Mouse (Mus musculus) testis, adult 2 months (tissue): Measurements from ENCODE around the gene Rnase11.

Experiments used
- CTCF ChIP-seq: fragments of 200-500 bp; IDR thresholded peaks from 2 replicates; pipeline ENCODE4 v1.5.1; 2012; ENCODE audit warnings: low read depth, mild to moderate bottlenecking, inconsistent platforms, low read length, moderate library complexity; ENCODE audit not compliant: control insufficient read depth, insufficient read depth, insufficient replicate concordance
- POLR2A ChIP-seq: fragments of 200-500 bp; IDR thresholded peaks from 2 replicates; pipeline ENCODE4 v1.6.1; 2012; ENCODE audit warnings: low read depth, mild to moderate bottlenecking, inconsistent platforms, low read length, moderate library complexity; ENCODE audit not compliant: control insufficient read depth

DNA sequence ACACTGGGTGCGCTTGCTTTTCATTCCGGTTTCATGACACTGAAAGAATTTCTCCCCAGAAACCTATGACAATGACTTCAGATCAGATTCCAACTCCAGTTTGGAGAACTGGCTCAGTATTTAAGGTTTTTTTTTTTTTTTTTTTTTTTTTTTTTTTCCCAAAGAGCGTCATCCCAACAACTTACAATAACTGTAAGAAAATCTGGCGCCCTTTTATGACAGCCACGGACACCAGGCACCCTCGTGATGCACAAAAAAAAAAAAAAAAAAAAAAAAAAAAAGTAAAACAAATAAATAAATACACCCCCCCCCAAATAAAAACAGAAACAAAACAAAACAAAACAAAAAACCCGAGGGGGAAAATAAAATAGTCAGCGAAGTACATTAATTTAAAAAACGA, 37.8 kb upstream of the Rnase11 start:
- TF ChIP-seq CTCF (no peak), POLR2A (no peak)
